Mouse (Mus musculus) Patski (cell line): ENCODE measurements around the gene Snx30. TPM values are rescaled to one million over a fixed set of nuclear protein-coding genes. Genes with fewer than 3 reads are reported as not detected.

Experiments used
- ATAC-seq: fragments of 100-300 bp; one replicate; pipeline ENCODE4 v1.8.0; 2021
- CTCF ChIA-PET: fragments of 350-600 bp; sonication (Branson Sonifier 250); formaldehyde crosslinking; loops from one replicate; lab custom pipeline; 2022; ENCODE audit warnings: inconsistent platforms; lab: Charles Lee
- POLR2A ChIA-PET: fragments of 350-600 bp; sonication (Branson Sonifier 250); formaldehyde crosslinking; loops from one replicate; lab custom pipeline; 2022; ENCODE audit warnings: antibody characterized with exemption, inconsistent platforms; lab: Charles Lee
- DNase-seq: peaks from one replicate; pipeline ENCODE4 v3.0.0-alpha.2; 2011; ENCODE audit warnings: low read depth, low spot score
- H3K27me3 ChIP-seq: fragments of 371-371 bp; one replicate; pipeline ENCODE4 v1.5.1; 2021
- CTCF ChIP-seq: fragments of 100-300 bp; IDR thresholded peaks from one replicate; pipeline ENCODE4 v1.5.1; 2021
- in situ Hi-C: fragments of 300-500 bp; cut with MboI; formaldehyde crosslinking; loops from 3 replicates; pipeline ENCODE4 v1.11.1; 2018; ENCODE audit warnings: low pct_unique_long_range_greater_than_20kb, mixed read lengths
- polyA plus RNA-seq: library from polyadenylated mRNA; unstranded; gene quantifications from one replicate; pipeline ENCODE4 v1.2.3, GENCODE M21; 2021

The Snx30 gene
- polyA plus RNA-seq, 1 experiment from 2014 or later, result 9.2 TPM

- DNase-seq, result no peak
- ChIA-PET POLR2A (no interaction called here), CTCF (no interaction called here)
- no peaks in the 10 kb centered on the region for H3K27me3 ChIP-seq
- in situ Hi-C loops, result no loop called here
- TF ChIP-seq CTCF, result no peak
- no peak for ATAC-seq
Measured at GRCm38 (mm10) chr4:59845245-59845637, 39.6 kb downstream of the Snx30 start.

DNA sequence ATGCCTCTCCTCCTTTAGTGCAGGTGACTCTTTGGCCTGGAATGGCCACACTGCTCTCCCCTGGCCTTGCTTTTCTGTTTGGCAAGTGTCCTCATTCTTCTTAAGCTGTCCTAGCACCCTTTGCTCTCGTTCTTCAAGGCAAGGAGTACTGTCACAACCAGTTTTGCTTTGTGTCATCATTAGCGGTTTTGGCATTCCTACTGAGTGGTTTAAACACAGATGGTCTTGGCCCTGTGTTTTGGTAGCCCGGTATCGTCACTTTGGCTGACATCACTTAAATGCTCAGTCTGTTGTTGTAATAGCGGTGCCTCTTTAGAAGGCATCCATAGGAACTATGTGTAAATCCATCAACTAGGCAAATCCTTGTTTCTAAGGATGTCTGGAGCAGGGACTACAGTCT, 41.8 kb downstream of the Snx30 start:
- ChIA-PET CTCF (interaction anchor here (1.8 kb wide), 1 partner anchor 41 kb away, joined by 4 read pairs; no protein-coding TSS in a partner anchor), POLR2A (no interaction called here)
- ATAC-seq (no peak), DNase-seq (no peak)
- no peaks in the 10 kb centered on the region for H3K27me3 ChIP-seq
- no peak for TF ChIP-seq CTCF
- in situ Hi-C loops, result no loop called here

- TF ChIP-seq CTCF, result peak; percentile 52
- DNase-seq, result no peak
- no peaks in the 10 kb centered on the region for H3K27me3 ChIP-seq
- in situ Hi-C loops, result no loop called here
- ChIA-PET CTCF (interaction anchor here (1.0 to 3.3 kb wide), 9 partner anchors 12 to 82 kb away, joined by 3 to 21 read pairs (median 4); partner anchors contain the start of gene Snx30), POLR2A (no interaction called here)
- ATAC-seq, result no peak
Measured at GRCm38 (mm10) chr4:59850181-59850580, 44.5 kb downstream of the Snx30 start.

- in situ Hi-C loops, result no loop called here
- ATAC-seq, result no peak
Measured at GRCm38 (mm10) chr4:59850886-59851623, 45.4 kb downstream of the Snx30 start.

DNA sequence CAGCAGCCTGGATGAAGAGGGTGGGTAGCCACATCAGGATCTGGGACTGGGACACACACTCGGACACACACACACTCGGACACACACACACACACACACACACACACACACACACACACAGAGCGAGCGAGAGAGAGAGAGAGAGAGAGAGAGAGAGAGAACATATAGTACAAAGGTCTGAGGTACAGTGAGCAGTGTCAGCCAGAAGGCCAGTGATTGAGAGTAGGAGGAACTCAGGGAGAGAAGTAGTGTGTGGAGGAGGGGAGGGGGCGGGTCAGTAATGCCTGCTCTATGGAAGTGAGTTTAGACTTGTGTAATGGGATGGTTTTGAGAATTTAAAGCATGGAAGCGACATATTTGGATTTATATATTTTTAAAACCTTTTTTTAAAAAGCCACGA, 47.5 kb downstream of the Snx30 start:
- no peaks in the 10 kb centered on the region for H3K27me3 ChIP-seq
- no peak for TF ChIP-seq CTCF
- in situ Hi-C loops, result no loop called here
- ChIA-PET POLR2A (no interaction called here), CTCF (interaction anchor here (1.0 to 1.1 kb wide), 2 partner anchors 16 to 66 kb away, joined by 3 to 4 read pairs; no protein-coding TSS in a partner anchor)
- ATAC-seq (no peak), DNase-seq (no peak)

More at GRCm38 (mm10) chr4:59850886-59851623, 45.4 kb downstream of the Snx30 start:
- no peaks in the 10 kb centered on the region for H3K27me3 ChIP-seq
- no peak for DNase-seq
- ChIA-PET POLR2A (interaction anchor here (1.5 kb wide), 1 partner anchor 36 kb away, joined by 4 read pairs; no protein-coding TSS in a partner anchor), CTCF (interaction anchor here (0.6 to 3.3 kb wide), 7 partner anchors 11 to 65 kb away, joined by 3 to 21 read pairs (median 4); no protein-coding TSS in a partner anchor)
- no peak for TF ChIP-seq CTCF

- ChIA-PET POLR2A (no interaction called here), CTCF (interaction anchor here (1.0 kb wide), 1 partner anchor 11 kb away, joined by 3 read pairs; no protein-coding TSS in a partner anchor)
- in situ Hi-C loops, result loop anchor here (5.0 to 10.0 kb wide), 2 partner anchors 68 to 245 kb away; no protein-coding TSS in a partner anchor
- H3K27me3 ChIP-seq, result no peaks in the 10 kb centered on the region
- ATAC-seq, result no peak
- no peak for TF ChIP-seq CTCF
- no peak for DNase-seq
Measured at GRCm38 (mm10) chr4:59859693-59860425, 54.2 kb downstream of the Snx30 start.

DNA sequence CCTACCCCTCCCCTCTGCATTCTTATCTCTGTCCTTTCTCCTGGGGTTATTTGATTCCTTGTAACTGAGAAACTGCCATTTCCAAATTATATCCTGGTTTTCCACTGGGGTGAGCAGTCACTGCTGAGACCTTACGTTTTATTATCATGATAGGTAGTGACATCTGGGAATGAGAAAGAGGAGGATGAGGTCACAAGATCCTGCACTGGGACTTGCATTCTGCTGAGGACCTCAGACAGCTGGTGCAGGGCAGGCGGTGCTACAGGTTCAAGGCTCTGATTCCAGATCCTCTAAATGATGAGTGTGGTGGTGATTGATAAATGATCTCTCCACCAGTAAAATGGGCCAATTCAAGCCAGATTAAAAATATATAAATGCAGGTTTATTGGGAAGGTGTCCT, 54.8 kb downstream of the Snx30 start:
- in situ Hi-C loops, result loop anchor here (10.0 kb wide), 1 partner anchor 246 kb away; no protein-coding TSS in a partner anchor
- CTCF ChIA-PET, result interaction anchor here (1.0 kb wide), 1 partner anchor 10 kb away, joined by 3 read pairs; no protein-coding TSS in a partner anchor
- POLR2A ChIA-PET, result no interaction called here
- no peak for TF ChIP-seq CTCF
- no peaks in the 10 kb centered on the region for H3K27me3 ChIP-seq
- DNase-seq, result no peak
- no peak for ATAC-seq

DNA sequence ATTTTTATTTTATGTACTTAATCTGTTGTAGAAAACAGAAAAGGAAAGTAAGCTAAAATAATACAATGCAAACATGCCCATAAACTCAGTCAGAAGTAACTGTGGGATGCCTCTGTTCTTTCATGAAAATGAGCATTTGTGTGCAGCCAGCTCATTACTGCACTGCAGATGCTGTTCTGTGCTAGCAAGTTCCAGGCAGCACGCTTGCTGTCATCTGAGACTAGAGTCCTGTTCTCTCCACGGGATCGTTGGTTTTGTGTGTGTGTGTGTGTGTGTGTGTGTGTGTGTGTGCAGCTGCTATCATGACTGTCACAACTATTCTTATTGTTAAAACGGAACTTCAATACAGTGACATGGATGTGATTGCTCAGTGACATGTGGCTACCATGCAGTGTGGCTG, 56.2 kb downstream of the Snx30 start:
- no peak for ATAC-seq
- ChIA-PET POLR2A (no interaction called here), CTCF (interaction anchor here (1.5 kb wide), 1 partner anchor 12 kb away, joined by 4 read pairs; no protein-coding TSS in a partner anchor)
- in situ Hi-C loops, result loop anchor here (10.0 kb wide), 1 partner anchor 247 kb away; no protein-coding TSS in a partner anchor
- no peak for DNase-seq
- no peaks in the 10 kb centered on the region for H3K27me3 ChIP-seq
- no peak for TF ChIP-seq CTCF

DNA sequence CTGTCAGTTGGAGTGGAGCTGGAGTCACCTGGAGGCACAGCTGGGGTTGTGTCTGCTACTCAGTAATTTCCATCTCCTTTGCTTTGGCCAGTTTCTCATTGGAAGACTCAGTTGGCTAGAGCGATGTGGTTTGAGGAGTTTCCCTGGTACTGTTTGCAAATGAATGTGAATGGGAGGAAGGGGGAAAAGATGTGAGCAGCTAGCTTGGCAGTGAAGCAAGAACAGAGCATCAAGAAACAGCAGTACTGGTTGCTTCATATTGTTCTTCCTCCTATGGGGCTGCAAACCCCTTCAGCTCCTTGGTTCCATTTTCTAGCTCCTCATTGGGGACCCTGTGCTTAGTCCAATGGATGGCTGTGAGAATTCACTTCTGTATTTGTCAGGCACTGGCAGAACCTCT, 56.7 kb downstream of the Snx30 start:
- ChIA-PET CTCF (interaction anchor here (1.5 kb wide), 1 partner anchor 12 kb away, joined by 4 read pairs; no protein-coding TSS in a partner anchor), POLR2A (no interaction called here)
- no peaks in the 10 kb centered on the region for H3K27me3 ChIP-seq
- in situ Hi-C loops, result loop anchor here (10.0 kb wide), 1 partner anchor 248 kb away; no protein-coding TSS in a partner anchor
- no peak for TF ChIP-seq CTCF
- no peak for DNase-seq
- ATAC-seq, result no peak

- no peak for TF ChIP-seq CTCF
- DNase-seq (no peak), ATAC-seq (no peak)
- in situ Hi-C loops, result loop anchor here (10.0 kb wide), 1 partner anchor 249 kb away; no protein-coding TSS in a partner anchor
- ChIA-PET CTCF (interaction anchor here (0.8 to 0.9 kb wide), 2 partner anchors 9 to 13 kb away, joined by 3 to 4 read pairs; no protein-coding TSS in a partner anchor), POLR2A (interaction anchor here (0.5 kb wide), 1 partner anchor 213 kb away, joined by 3 read pairs; no protein-coding TSS in a partner anchor)
- H3K27me3 ChIP-seq, result no peaks in the 10 kb centered on the region
Measured at GRCm38 (mm10) chr4:59863869-59864268, 58.2 kb downstream of the Snx30 start.
